Mouse (Mus musculus) thymus, postnatal 36 days (tissue): Measurements from ENCODE around the gene Slc28a3.

Source experiments
- DNase-seq, 2 experiments: peaks; one replicate each; pipeline ENCODE4 v3.0.0; 2022; ENCODE audit warnings: mixed read lengths in 2 of 2

Gene Slc28a3

DNA sequence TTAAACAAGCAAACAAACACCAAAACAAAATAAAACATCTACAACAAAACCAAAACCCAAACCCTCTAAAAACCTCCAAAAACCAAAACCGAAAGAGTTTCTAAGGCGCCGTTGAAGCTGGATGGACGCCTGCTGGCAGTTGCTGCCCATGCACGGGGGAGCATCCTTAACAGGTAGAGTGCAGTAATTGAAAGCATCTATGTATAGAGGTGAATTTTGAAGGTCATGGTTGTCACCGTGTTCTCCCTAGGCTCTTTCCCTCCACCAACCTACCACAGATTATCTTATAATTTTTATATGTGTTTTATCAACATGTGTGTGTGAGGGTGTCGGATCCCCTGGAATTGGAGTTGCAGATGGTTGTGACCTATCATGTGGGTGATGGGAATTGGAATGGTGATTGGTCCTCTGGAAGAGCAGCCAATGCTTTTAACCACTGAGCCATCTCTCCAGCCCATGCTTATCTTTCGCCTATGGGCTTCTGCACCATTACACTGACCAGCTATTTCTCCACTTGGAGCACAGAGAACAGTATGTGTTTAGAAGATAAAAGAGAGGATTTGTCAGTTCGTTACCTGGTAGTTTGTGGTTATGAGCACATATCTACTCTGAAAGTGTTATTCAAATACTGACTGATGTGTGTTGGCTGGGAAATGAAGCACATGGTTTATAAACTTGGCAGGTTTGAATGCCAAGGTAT lies 89.2 kb downstream of the Slc28a3 start:
- DNase-seq, result no peak

- no peak for DNase-seq
Observed at GRCm38 (mm10) chr13:58520580-58521330, 89.9 kb downstream of the Slc28a3 start.

DNA sequence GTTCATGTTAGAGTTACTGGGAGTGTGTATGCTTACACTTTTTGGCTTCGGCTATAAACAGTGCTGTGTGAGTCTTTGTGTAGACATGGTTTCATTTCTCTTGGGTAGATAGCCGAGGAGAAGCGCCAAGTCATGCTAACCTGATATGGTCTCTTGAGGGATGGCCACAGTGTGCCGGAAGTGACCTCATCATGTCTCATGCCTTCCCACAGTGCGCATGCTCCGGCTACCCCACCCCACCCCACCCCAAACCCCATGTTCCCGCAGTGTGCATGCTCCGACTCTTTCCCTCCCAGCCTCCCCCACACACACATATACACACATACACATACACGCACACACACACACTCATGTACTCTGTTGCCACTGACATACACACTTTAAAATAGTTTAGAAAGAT lies 90.6 kb downstream of the Slc28a3 start:
- DNase-seq, result no peak

GRCm38 (mm10) chr13:58516277-58516676 lies 94.4 kb downstream of the Slc28a3 start:
- no peak for DNase-seq

DNA sequence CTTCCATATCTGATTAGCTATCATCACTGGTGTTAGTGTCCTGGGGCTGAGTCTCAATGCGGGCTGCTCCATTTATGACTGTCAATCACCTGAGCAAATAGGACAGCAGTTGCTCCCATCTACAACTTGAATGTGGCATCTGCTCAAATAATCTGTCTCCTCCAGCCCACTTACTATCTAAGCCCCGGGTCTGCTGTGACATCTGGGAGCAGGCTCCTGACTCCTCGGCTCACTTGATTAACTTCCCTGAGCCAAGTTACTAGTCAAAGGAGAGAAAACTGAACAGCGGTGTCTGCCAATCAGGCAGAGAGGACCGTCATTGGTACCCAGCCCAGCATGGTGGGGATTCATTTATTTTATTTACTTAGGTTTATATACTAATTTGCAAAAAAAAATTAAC lies 95.0 kb downstream of the Slc28a3 start:
- DNase-seq, result no peak

- no peak for DNase-seq
Observed at GRCm38 (mm10) chr13:58514147-58514727, 96.4 kb downstream of the Slc28a3 start.

DNA sequence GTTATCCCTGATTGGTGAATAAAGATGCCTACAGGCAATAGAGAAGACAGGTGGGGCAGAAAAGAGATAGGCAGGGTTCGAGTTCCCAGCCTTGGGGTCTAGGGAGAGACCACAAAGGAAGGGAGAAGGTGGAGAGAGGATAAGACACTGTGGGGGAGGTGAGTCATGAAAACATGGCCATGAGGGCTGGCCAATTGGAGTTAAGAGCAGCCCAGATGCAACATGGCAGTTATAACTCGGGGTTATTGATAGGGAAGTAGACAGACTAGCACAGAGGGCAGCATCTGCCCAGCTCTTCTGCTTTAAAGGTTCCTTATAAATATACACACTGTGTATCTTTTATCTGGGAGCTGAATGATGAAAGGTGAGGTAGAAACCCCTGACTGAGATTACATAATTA lies 98.8 kb downstream of the Slc28a3 start:
- no peak for DNase-seq

- DNase-seq, result no peak
Observed at GRCm38 (mm10) chr13:58511248-58511647, 99.4 kb downstream of the Slc28a3 start.

DNA sequence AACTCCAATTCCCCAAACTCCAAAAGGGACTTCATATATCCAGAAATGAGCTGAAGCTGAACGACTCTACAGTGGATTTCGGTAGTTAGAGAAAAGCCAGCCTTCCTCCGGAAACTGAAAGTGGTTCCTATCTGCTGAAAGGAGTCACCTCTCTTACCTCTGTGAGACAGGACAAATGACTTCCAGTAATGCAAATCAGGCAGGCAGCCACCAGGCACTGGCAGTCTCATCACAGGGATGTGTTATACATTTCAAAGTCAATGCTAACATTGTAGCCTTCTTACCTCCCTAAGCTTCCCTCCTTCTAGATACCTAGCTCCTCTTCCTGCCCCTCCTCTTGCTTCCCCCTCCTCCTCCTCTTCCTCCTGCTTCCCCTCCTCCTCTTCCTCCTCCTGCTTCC lies 101.4 kb downstream of the Slc28a3 start:
- no peak for DNase-seq

DNA sequence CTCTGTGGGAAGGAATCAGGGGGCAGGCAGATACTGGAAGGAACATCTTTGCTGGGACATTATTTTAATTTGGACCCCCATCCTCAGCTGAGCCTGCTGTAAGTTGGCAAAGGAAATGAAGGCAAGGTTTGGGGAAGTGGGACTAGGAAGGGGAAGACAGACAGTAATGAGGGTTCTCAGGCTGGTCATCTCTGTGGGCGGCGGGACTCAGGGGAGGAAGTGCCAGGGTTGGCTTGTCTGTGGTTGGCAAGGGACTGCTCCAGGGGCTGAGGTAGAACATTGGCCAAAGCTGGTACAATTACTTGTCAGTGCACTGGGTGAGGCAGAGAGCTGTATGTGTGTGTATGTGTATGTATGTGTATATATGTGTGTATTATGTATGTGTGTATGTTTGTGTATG lies 107.1 kb downstream of the Slc28a3 start:
- DNase-seq, result no peak

GRCm38 (mm10) chr13:58497809-58498208 lies 112.9 kb downstream of the Slc28a3 start:
- no peak for DNase-seq
